Mouse (Mus musculus): Measurements from ENCODE around the gene Stard9.
"Not testable (repeated sequence)": the region's sequence is repeated elsewhere in the genome, so short reads cannot be mapped to it uniquely, and the experiment has no call there.

The Stard9 gene

DNA sequence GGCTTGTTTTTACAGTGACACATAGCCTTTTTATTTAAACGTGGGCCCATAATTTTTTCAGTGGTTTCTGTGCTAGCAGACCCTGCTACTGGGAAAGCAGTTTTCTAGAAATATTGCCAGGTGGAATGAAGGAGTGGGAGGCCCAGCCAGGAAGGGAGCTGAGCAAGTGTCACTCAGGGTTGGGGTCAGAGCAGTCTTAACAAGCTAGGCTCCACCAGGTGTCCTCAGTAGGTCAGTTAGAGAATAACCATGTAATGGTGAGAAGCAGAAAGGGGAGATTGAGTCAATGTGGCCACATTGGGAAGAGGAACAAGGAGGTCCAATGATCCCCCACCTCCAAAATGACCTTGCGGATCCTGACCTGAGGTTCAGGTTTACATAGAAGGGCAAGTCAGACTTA, 25.8 kb downstream of the Stard9 start:
- DNase-seq (ENCODE audit: low read depth, low spot score): no peak

DNA sequence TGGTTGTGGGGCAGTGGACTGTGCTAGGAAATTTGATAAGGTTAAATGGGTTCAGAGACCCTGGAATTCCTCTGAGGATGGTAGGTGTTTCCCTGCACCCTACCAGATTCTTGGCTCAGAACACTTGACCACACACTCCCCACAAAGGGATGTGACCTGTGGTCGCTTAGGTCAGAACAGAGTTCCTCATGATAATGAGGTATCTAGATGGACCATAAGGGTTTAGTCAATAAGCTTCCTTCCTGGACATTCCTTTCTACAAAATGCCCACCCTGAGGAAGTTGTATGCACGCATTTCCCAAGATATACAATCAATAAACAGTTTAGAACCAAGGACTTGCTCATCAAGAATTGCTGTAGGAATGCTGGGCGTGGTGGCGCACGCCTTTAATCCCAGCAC, 27.0 kb downstream of the Stard9 start:
- DNase-seq (ENCODE audit: low read depth, low spot score): no peak

DNA sequence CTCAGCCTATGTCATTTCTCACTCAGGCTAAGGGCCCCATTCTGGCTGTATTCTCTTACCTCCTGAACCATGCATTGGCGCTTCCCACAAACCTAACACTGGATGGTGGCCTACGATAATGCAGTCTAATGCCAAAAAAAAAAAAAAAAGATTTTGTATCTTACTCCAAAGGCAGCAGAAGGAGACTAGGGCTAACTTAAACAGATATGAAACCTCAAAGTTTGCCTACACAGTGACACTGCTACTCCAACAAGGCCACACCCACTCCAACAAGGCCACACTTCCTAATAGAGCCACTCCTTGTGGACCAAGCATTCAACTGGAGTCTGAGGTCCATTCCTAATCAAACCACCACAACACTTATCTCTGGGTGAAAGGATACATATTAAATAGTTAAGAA, 27.8 kb downstream of the Stard9 start:
- no peak for DNase-seq (ENCODE audit: low read depth, low spot score)

GRCm38 (mm10) chr2:120658486-120658885, 29.6 kb downstream of the Stard9 start:
- DNase-seq (ENCODE audit: low read depth, low spot score): no peak

DNA sequence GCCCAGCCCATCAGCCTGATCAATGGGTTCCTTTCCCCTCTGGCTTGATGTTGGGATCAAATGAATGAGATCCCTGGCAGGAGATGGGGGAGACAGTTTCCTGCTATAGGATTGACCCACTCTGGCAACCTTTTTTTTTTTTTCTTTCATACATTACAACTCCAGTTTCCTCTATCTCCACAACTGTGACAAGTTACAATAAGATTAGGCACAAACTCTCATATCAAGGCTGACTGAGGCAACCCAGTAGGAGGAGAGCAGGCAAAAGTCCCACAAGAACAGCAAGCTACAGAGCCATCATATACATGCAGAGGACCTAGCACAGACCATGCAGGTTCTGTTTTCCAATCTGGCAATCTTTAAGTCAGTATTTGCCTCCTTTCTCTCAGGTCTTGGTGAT, 30.4 kb downstream of the Stard9 start:
- no peak for DNase-seq (ENCODE audit: low read depth, low spot score)

- no peak for DNase-seq (ENCODE audit: low read depth, low spot score)
Observed at GRCm38 (mm10) chr2:120660486-120661078, 31.7 kb downstream of the Stard9 start.

- DNase-seq (ENCODE audit: low read depth, low spot score): no peak
Observed at GRCm38 (mm10) chr2:120662766-120663165, 33.8 kb downstream of the Stard9 start.

DNA sequence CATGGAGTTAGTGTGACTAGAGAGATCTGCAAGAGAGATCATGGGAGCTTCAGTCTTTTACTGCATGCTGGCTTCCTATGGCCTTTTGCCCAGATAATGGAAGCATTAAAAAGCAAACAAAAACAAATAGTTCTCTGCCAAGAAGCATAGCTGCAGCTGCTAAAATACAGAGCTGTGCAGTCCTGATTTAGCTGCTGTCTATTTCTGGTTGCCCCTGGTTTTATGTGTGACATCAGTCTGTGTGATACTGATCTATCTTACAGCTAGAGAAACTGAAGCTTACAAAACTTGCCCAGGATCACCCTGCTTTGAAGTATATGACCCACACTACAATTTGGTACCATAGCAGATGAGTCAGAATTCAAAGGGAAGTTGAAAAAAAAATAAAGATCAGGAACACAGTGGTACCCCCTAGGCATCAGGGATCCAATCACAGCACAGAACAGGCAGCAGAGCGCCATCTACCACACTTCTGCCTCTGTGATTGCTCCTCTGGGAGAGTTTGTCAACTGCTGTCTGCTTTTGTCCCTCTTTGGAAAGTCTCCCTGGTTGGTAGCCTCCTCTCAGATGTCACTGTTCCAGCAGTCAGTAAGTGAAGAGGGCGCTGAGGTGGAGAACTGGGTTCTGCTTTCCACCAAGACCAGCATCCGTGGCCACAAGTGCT, 34.7 kb downstream of the Stard9 start:
- no peak for DNase-seq (ENCODE audit: low read depth, low spot score)

- no peak for DNase-seq (ENCODE audit: low read depth, low spot score)
Observed at GRCm38 (mm10) chr2:120667446-120667845, 38.5 kb downstream of the Stard9 start.

GRCm38 (mm10) chr2:120670253-120670652, 41.3 kb downstream of the Stard9 start:
- no peak for DNase-seq (ENCODE audit: low read depth, low spot score)

DNA sequence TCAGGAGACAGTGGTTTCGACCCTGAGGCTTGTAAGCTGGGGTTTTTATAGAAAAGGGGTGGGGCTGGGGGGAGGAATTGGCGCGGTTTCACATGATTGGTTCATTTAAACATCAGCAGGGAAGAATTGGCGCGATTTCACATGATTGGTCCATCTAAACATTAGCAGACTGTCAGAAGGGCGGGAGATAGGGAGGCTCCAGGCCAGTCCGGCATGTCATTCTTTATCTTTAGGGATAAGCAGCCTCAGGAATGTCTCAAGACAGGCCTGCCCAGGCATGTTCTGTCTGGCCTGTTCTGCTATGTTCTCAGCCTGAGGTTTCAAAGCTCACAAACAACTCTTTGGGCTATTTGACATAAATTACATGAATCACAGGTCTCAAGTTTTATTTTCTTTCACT, 52.2 kb downstream of the Stard9 start:
- not testable (repeated sequence) for DNase-seq (ENCODE audit: low read depth, low spot score)

- DNase-seq (ENCODE audit: low read depth, low spot score): no peak
Observed at GRCm38 (mm10) chr2:120697767-120698166, 68.8 kb downstream of the Stard9 start.

- DNase-seq (ENCODE audit: low read depth, low spot score): no peak
Observed at GRCm38 (mm10) chr2:120700379-120700885, 71.5 kb downstream of the Stard9 start.

- no peak for DNase-seq (ENCODE audit: low read depth, low spot score)
Observed at GRCm38 (mm10) chr2:120702675-120703074, 73.8 kb downstream of the Stard9 start.

GRCm38 (mm10) chr2:120707041-120707440, 78.1 kb downstream of the Stard9 start:
- no peak for DNase-seq (ENCODE audit: low read depth, low spot score)

DNA sequence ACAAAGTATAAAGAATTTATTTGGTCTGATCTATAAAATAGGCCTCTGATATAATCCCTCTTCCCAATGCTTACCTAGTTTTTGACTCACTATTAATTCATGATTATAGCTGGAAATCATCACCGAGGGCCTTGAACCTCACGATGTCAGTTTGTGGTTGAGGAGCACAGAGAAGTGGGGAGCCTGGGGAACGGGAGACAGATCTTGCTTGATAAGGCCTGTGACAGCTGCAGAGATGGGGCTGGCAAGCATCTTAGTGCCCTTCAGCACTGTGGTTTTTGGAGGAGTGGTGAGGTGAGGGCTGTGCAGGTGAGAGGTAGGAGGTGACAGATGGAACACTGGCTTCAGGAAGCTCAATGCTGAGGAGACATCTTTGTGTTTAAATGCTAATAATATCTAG, 81.2 kb downstream of the Stard9 start:
- no peak for DNase-seq (ENCODE audit: low read depth, low spot score)

GRCm38 (mm10) chr2:120710948-120711347, 82.0 kb downstream of the Stard9 start:
- DNase-seq (ENCODE audit: low read depth, low spot score): no peak

GRCm38 (mm10) chr2:120713441-120713840, 84.5 kb downstream of the Stard9 start:
- DNase-seq (ENCODE audit: low read depth, low spot score): no peak

- DNase-seq (ENCODE audit: low read depth, low spot score): no peak
Observed at GRCm38 (mm10) chr2:120718496-120718895, 89.6 kb downstream of the Stard9 start.

- no peak for DNase-seq (ENCODE audit: low read depth, low spot score)
Observed at GRCm38 (mm10) chr2:120720821-120721220, 91.9 kb downstream of the Stard9 start.

GRCm38 (mm10) chr2:120721911-120722310, 93.0 kb downstream of the Stard9 start:
- DNase-seq (ENCODE audit: low read depth, low spot score): no peak

DNA sequence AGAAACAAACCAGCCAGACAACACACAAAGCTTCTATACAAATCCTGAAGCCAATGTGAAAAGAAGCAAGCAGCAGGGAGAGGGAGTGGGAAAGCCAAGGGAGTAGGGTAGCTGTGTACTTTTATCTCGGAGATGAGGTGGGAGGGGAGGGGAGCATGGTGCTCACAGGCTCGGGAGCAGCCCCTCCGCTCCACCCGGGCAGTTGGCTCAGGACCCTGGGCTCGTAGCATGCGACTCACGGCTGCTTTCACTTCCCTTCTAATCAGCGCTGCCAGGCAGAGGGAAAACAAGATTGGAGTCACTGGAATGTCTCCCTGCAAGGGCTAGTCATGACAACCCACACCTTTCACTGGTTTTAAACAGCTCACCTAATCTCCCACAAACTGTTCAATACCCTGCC, 93.6 kb downstream of the Stard9 start:
- no peak for DNase-seq (ENCODE audit: low read depth, low spot score)

- no peak for DNase-seq (ENCODE audit: low read depth, low spot score)
Observed at GRCm38 (mm10) chr2:120723621-120724020, 94.7 kb downstream of the Stard9 start.

Data from retina, postnatal 7 days (tissue).